Mouse (Mus musculus) forebrain, embryonic 16.5 days (tissue): ENCODE data around the gene Snn. TPM values are rescaled to one million over a fixed set of nuclear protein-coding genes. Genes with fewer than 3 reads are reported as not detected.
"Not testable (repeated sequence)": the region's sequence is repeated elsewhere in the genome, so short reads cannot be mapped to it uniquely, and the experiment has no call there.

Experiments used
- ATAC-seq: fragments of 200-750 bp; cut with Nextera tagmentation; 2 replicates; pipeline ENCODE4 v1.8.0; 2017; ENCODE audit warnings: mild to moderate bottlenecking, moderate library complexity
- H3K27ac ChIP-seq: fragments of 300-500 bp; sonication (generic); 2 replicates; pipeline ENCODE4 v1.5.1; 2014; ENCODE audit warnings: low read length, control low read depth
- H3K27me3 ChIP-seq: fragments of 300-500 bp; sonication (generic); replicated peaks from 2 replicates; pipeline ENCODE4 v1.6.1; 2014; ENCODE audit warnings: low read length; ENCODE audit not compliant: control insufficient read depth, insufficient read depth
- H3K36me3 ChIP-seq: fragments of 300-500 bp; sonication (generic); 2 replicates; pipeline ENCODE4 v1.6.1; 2014; ENCODE audit not compliant: control insufficient read depth, insufficient read depth
- H3K4me1 ChIP-seq: fragments of 300-500 bp; sonication (generic); replicated peaks from 2 replicates; pipeline ENCODE4 v1.6.1; 2014; ENCODE audit warnings: low read length; ENCODE audit not compliant: control insufficient read depth, insufficient read depth
- H3K4me2 ChIP-seq: fragments of 300-500 bp; sonication (generic); 2 replicates; pipeline ENCODE4 v1.6.1; 2014; ENCODE audit warnings: mild to moderate bottlenecking, low read length, control low read depth
- H3K4me3 ChIP-seq: fragments of 300-500 bp; sonication (generic); replicated peaks from 2 replicates; pipeline ENCODE4 v1.5.1; 2014; ENCODE audit warnings: mild to moderate bottlenecking, low read length, control low read depth
- H3K9ac ChIP-seq: fragments of 300-500 bp; sonication (generic); replicated peaks from 2 replicates; pipeline ENCODE4 v1.6.1; 2014; ENCODE audit warnings: low read depth, low read length, control low read depth
- H3K9me3 ChIP-seq: fragments of 300-500 bp; sonication (generic); 2 replicates; pipeline ENCODE4 v1.6.1; 2016; ENCODE audit warnings: low read length; ENCODE audit not compliant: control insufficient read depth
- WGBS: fragments of 180-500 bp; shearing (Covaris S2); extraction: QIAGEN DNeasy Blood & Tissue Kit; methylation state at CpG from one replicate; pipeline ENCODE4 v1.1.7; 2014; 5-methylcytosine and 5-hydroxymethylcytosine counted together
- polyA plus RNA-seq: library from polyadenylated mRNA; unstranded; fragments of >200 nt; fragmentation: Nextera tagmentation; extraction: Ambion mirVana; gene quantifications from 2 replicates; pipeline ENCODE4 v1.2.1, GENCODE M21; 2015

Snn gene
- 171 and 175 TPM in 2 replicates for polyA plus RNA-seq

- no peak within 1 kb of the TSS for H3K9ac ChIP-seq
- H3K36me3 ChIP-seq = no peaks in the 10 kb centered on the region
- no peaks in the 10 kb centered on the region for H3K27me3 ChIP-seq
- peaks cover 23% of the 10 kb centered on the region for H3K4me1 ChIP-seq
- WGBS = 91% methylated on average over 4 of the region's 4 CpGs
- H3K4me3 ChIP-seq = no peak within 1 kb of the TSS
- no peak within 1 kb of the TSS for H3K4me2 ChIP-seq
- no peak within 1 kb of the TSS for H3K27ac ChIP-seq
- no peaks in the 10 kb centered on the region for H3K9me3 ChIP-seq
- ATAC-seq = no peak
Observed at GRCm38 (mm10) chr16:11060645-11061044, at the start of gene Snn. Gene Snn, plus strand, starts transcription at chr16:11060945.

GRCm38 (mm10) chr16:11011206-11011605 is 49.5 kb upstream of the Snn start:
- Histone ChIP-seq H3K4me2 (no peak overlapping the region), H3K9me3 (no peaks in the 10 kb centered on the region), H3K27ac (no peak overlapping the region), H3K27me3 (no peaks in the 10 kb centered on the region), H3K4me3 (no peak overlapping the region), H3K9ac (no peak overlapping the region), H3K4me1 (peaks cover 12% of the 10 kb centered on the region), H3K36me3 (no peaks in the 10 kb centered on the region)
- ATAC-seq = no peak
- 83% methylated on average over 2 of the region's 2 CpGs for WGBS

- no peak overlapping the region for H3K4me3 ChIP-seq
- H3K9ac ChIP-seq = no peak overlapping the region
- H3K27ac ChIP-seq = no peak overlapping the region
- no peaks in the 10 kb centered on the region for H3K9me3 ChIP-seq
- 96% methylated on average over 4 of the region's 4 CpGs for WGBS
- peaks cover 12% of the 10 kb centered on the region for H3K4me1 ChIP-seq
- no peaks in the 10 kb centered on the region for H3K36me3 ChIP-seq
- no peaks in the 10 kb centered on the region for H3K27me3 ChIP-seq
- no peak overlapping the region for H3K4me2 ChIP-seq
- ATAC-seq = no peak
Observed at GRCm38 (mm10) chr16:11011939-11012338, 48.8 kb upstream of the Snn start.

GRCm38 (mm10) chr16:11012571-11013463 is 47.9 kb upstream of the Snn start:
- 56% methylated on average over 11 of the region's 11 CpGs for WGBS
- no peaks in the 10 kb centered on the region for H3K36me3 ChIP-seq
- ATAC-seq = peak; percentile 57

GRCm38 (mm10) chr16:11013464-11014147 is 47.1 kb upstream of the Snn start:
- not testable (repeated sequence) for H3K27ac ChIP-seq, H3K9me3 ChIP-seq, H3K4me1 ChIP-seq, H3K27me3 ChIP-seq, H3K4me3 ChIP-seq, ATAC-seq, H3K4me2 ChIP-seq, H3K36me3 ChIP-seq, H3K9ac ChIP-seq
- WGBS = 82% methylated on average over 10 of the region's 19 CpGs

More at GRCm38 (mm10) chr16:11012571-11013463, 47.9 kb upstream of the Snn start:
- H3K27me3 ChIP-seq = no peaks in the 10 kb centered on the region
- H3K4me1 ChIP-seq = peaks cover 12% of the 10 kb centered on the region
- no peak overlapping the region for H3K9ac ChIP-seq
- H3K4me2 ChIP-seq = no peak overlapping the region
- no peak overlapping the region for H3K4me3 ChIP-seq
- no peaks in the 10 kb centered on the region for H3K9me3 ChIP-seq
- no peak overlapping the region for H3K27ac ChIP-seq

GRCm38 (mm10) chr16:11014407-11014806 is 46.3 kb upstream of the Snn start:
- no peaks in the 10 kb centered on the region for H3K27me3 ChIP-seq

GRCm38 (mm10) chr16:11016353-11016752 is 44.4 kb upstream of the Snn start:
- WGBS = 60% methylated on average over 4 of the region's 4 CpGs
- Histone ChIP-seq H3K4me1 (peaks cover 3% of the 10 kb centered on the region; the same call in 1 of the 2 replicates), H3K9me3 (no peaks in the 10 kb centered on the region), H3K27me3 (no peaks in the 10 kb centered on the region), H3K9ac (no peak overlapping the region), H3K4me2 (no peak overlapping the region), H3K4me3 (no peak overlapping the region), H3K27ac (no peak overlapping the region), H3K36me3 (no peaks in the 10 kb centered on the region)
- no peak for ATAC-seq

More at GRCm38 (mm10) chr16:11014407-11014806, 46.3 kb upstream of the Snn start:
- H3K9me3 ChIP-seq = no peaks in the 10 kb centered on the region
- no peak overlapping the region for H3K27ac ChIP-seq
- H3K4me2 ChIP-seq = no peak overlapping the region
- peaks cover 3% of the 10 kb centered on the region; the same call in 1 of the 2 replicates for H3K4me1 ChIP-seq
- no peak overlapping the region for H3K4me3 ChIP-seq
- H3K9ac ChIP-seq = no peak overlapping the region
- H3K36me3 ChIP-seq = no peaks in the 10 kb centered on the region
- ATAC-seq = no peak
- WGBS = 78% methylated on average over 3 of the region's 3 CpGs

GRCm38 (mm10) chr16:11017807-11018595 is 42.7 kb upstream of the Snn start:
- no peak for ATAC-seq
- WGBS = 69% methylated on average over 11 of the region's 11 CpGs
- no peaks in the 10 kb centered on the region for H3K4me1 ChIP-seq

More at GRCm38 (mm10) chr16:11017807-11018595, 42.7 kb upstream of the Snn start:
- Histone ChIP-seq H3K4me2 (no peak overlapping the region), H3K9me3 (no peaks in the 10 kb centered on the region), H3K9ac (no peak overlapping the region), H3K4me3 (no peak overlapping the region), H3K27ac (no peak overlapping the region), H3K36me3 (no peaks in the 10 kb centered on the region), H3K27me3 (no peaks in the 10 kb centered on the region)
